Mouse (Mus musculus): ENCODE data around the gene Gm12800. TPM values are rescaled to one million over a fixed set of nuclear protein-coding genes. Genes with fewer than 3 reads are reported as not detected.
"Not testable (repeated sequence)": the region's sequence is repeated elsewhere in the genome, so short reads cannot be mapped to it uniquely, and the experiment has no call there.

Gm12800 gene
- not detected in 2 replicates for polyA plus RNA-seq (2016; fragmentation: Nextera tagmentation; extraction: Ambion mirVana)

DNA sequence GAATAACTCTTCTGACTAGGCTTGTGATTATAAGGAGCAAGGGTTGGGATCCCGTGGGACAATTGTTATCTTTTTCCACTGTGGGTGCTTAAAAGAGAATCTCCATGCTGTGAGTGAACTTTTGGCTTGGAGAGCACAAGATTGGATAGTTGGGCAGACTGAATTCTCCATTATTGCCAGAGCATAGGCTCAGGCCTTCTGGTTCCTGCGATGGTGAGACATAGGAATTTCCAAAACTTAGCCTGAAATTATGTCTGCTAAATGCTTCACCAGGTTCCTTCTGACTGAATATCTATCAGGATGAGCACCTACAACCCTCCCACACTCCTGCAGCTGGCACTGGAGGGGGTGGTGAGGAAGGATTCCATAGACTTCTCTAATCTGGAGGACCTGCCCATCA lies at the start of gene Gm12800:
TSS of gene Gm12800 (plus strand) at position 301 of the 400 bp plus-strand sequence.
- H3K4me1 ChIP-seq; H3K4me3 ChIP-seq; H3K27ac ChIP-seq; H3K9ac ChIP-seq; H3K36me3 ChIP-seq; H3K4me2 ChIP-seq; H3K9me3 ChIP-seq (replicated peaks); ATAC-seq; H3K27me3 ChIP-seq (replicated peaks): not testable (repeated sequence)
- 56% methylated on average over 2 of the region's 2 CpGs for WGBS (ENCODE audit: insufficient replicate concordance)

DNA sequence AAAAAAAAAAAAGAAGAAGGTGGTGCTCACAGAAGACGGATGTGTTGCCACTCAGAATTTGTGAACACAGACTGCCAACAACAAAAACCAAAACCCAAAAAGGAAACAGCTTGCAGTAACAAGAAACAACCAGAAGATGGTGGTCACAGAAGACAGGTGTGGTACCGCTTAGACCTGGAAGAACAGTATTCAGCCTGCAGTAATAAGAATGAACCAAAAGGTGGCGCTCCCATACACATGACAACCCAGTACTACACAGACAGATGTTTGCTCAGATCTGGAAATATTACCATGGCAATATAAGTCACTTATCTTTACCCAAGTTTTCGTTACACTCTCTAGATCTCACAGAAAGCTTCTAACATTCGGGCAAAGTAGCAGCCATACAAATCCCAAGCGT lies 48.0 kb upstream of the Gm12800 start:
- Histone ChIP-seq H3K36me3 (no peaks in the 10 kb centered on the region), H3K4me2 (no peak overlapping the region), H3K9me3 (replicated peaks) (0 out of 2 replicates have a peak, but pooled peaks cover 3% of the 10 kb centered on the region), H3K9ac (no peak overlapping the region), H3K4me3 (no peak overlapping the region), H3K27ac (no peak overlapping the region), H3K4me1 (no peaks in the 10 kb centered on the region), H3K27me3 (replicated peaks) (no peaks in the 10 kb centered on the region)
- WGBS (ENCODE audit: insufficient replicate concordance), result 36% methylated on average over 6 of the region's 6 CpGs
- no peak for ATAC-seq

DNA sequence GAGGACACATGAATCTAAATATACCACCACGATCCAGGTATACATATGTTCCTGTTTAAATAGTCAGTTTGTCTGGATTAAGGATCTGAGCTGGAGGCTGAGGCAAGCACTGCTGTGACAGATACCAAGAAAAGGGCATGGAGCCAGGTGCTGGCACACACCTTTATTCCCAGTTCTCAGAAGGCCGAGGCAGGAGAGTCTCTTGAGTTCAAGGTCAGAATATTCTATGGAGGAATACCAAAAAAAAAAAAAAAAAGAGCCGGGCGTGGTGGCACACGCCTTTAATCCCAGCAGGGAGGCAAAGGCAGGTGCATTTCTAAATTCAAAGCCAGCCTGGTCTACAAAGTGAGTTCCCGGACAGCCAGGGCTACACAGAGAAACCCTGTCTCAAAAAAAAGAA lies 46.6 kb upstream of the Gm12800 start:
- H3K27ac ChIP-seq, result no peak overlapping the region
- no peak overlapping the region for H3K4me2 ChIP-seq
- H3K9me3 ChIP-seq (replicated peaks), result 0 out of 2 replicates have a peak, but pooled peaks cover 3% of the 10 kb centered on the region
- no peaks in the 10 kb centered on the region for H3K36me3 ChIP-seq
- no peak overlapping the region for H3K9ac ChIP-seq
- 66% methylated on average over 6 of the region's 6 CpGs for WGBS (ENCODE audit: insufficient replicate concordance)
- no peaks in the 10 kb centered on the region for H3K27me3 ChIP-seq (replicated peaks)
- no peaks in the 10 kb centered on the region for H3K4me1 ChIP-seq
- H3K4me3 ChIP-seq, result no peak overlapping the region
- ATAC-seq, result no peak

DNA sequence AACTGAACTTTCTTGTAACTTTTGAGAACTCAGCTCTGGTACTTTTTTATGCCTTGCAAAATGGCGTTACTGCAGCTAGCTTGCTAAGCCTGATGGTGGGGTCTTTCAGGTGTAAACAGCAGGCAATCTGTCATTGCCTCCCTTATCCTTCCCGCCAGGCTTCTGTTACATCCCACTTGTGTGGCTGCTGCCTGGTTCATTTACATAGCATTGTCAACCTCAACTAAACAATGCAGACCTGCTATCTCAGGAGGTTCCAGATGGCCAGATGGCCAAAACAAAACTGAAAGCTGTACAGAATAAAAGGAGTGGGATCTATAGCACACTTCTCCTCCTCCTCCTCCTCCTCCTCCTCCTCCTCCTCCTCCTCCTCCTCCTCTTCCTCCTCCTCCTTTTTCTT lies 36.9 kb upstream of the Gm12800 start:
- not testable (repeated sequence) for H3K36me3 ChIP-seq; H3K27me3 ChIP-seq (replicated peaks); H3K4me1 ChIP-seq; H3K9me3 ChIP-seq (replicated peaks); H3K27ac ChIP-seq; H3K4me2 ChIP-seq; H3K4me3 ChIP-seq; ATAC-seq; H3K9ac ChIP-seq
- WGBS (ENCODE audit: insufficient replicate concordance), result 47% methylated on average over 2 of the region's 2 CpGs

DNA sequence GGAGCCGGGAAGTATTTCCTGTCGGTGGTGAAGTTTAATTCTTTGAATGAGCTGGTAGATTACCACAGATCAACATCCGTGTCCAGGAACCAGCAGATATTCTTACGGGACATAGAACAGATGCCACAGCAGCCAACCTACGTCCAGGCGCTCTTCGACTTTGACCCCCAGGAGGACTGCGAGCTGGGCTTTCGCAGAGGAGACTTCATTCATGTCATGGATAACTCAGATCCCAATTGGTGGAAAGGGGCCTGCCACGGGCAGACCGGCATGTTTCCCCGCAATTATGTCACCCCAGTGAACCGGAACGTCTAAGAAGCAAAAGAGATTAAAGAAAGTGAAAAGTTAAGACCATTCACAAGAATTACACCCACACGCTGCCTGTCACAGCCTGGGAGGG lies 33.2 kb upstream of the Gm12800 start:
- not testable (repeated sequence) for H3K27me3 ChIP-seq (replicated peaks); H3K4me3 ChIP-seq; H3K4me1 ChIP-seq; ATAC-seq; H3K4me2 ChIP-seq; H3K36me3 ChIP-seq; H3K9me3 ChIP-seq (replicated peaks); H3K9ac ChIP-seq; H3K27ac ChIP-seq
- 81% methylated on average over 15 of the region's 15 CpGs for WGBS (ENCODE audit: insufficient replicate concordance)

DNA sequence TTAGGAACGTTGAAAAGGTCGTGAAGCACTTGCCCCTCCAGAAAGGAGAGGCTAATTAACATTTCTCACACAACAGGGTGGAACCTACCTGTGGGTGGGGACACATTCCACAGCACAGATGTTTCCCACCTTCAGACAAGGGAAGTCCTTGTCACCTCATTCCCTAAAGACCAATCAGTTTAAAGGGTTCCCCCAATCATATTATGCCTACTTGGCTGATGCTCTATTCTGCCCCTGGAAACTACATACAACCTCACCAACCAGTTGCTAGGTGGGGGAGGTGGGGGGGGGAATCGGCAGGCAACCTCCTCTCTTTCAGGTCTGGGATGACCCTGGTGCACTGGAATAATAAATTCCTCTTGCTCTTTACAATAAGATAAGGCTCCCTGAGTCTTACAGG lies 25.3 kb upstream of the Gm12800 start:
- Histone ChIP-seq H3K27ac (no peak overlapping the region), H3K36me3 (no peaks in the 10 kb centered on the region), H3K27me3 (replicated peaks) (no peaks in the 10 kb centered on the region), H3K4me3 (no peak overlapping the region), H3K4me2 (no peak overlapping the region), H3K4me1 (no peaks in the 10 kb centered on the region), H3K9ac (no peak overlapping the region), H3K9me3 (replicated peaks) (no peaks in the 10 kb centered on the region)
- ATAC-seq, result no peak
- 19% methylated on average over 3 of the region's 3 CpGs for WGBS (ENCODE audit: insufficient replicate concordance)

DNA sequence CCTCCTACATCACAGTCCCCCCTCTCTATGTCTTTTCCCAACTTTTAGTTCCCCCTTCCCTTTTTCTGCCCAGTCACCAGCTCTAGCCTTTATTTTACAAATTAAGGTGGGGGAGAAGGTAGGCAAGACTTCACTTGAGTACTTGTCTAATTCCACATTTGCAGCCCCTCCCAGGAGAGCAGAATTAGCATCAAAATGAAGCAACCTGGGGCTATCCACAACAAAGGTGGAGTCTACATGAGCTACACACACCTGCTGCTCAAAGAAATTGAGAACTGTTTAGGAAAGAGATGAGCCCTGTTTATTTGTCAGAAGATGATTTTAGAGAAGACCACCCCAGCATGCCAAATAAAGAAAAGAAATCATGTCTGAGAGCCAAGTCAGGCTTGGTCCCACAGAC lies 19.5 kb upstream of the Gm12800 start:
- H3K4me3 ChIP-seq, result no peak overlapping the region
- no peaks in the 10 kb centered on the region for H3K36me3 ChIP-seq
- H3K27me3 ChIP-seq (replicated peaks), result no peaks in the 10 kb centered on the region
- no peak overlapping the region for H3K4me2 ChIP-seq
- ATAC-seq, result no peak
- no peak overlapping the region for H3K27ac ChIP-seq
- H3K9ac ChIP-seq, result no peak overlapping the region
- no peaks in the 10 kb centered on the region for H3K9me3 ChIP-seq (replicated peaks)
- no peaks in the 10 kb centered on the region for H3K4me1 ChIP-seq

DNA sequence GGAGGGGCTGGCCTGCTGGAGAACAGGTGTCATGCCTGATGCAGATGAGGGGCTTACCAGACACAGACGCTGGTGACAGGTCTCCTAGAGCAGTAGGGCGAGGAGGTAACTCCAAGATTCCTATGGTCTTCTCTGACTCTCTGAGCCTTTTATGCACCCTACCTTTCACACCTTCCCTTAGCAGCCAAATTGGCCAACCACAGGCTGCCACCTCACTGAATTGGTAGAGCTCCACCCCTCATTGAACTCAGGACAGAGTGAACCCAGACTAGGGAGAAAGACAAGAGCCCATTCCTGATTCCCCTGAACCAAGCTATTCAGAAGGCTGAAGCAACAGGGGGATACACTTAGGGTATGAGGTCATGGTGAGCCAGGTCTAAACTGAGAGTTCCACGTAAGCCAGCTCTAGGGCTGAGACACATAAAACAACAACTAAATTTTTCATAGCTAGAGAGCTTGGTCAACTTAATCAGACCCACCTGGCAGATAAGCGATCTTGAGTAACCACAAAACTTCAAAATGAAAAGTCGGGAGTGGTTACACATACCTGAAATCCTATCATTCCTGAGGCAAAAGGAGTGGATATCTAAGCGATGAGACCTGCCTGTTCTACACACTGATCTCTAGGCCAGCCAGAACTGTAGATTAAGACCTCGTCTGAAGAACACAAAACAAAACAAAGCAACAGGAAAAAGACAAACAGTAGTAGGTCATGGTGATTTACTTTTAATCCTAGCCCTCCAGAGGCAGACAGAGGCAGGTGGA lies 15.1 kb upstream of the Gm12800 start, which contains the start of gene C130073F10Rik:
TSS of gene C130073F10Rik (minus strand) at position 134 of the 765 bp plus-strand sequence.
- H3K4me3 ChIP-seq, result no peak within 1 kb of the TSS
- H3K4me1 ChIP-seq, result no peaks in the 10 kb centered on the region
- no peaks in the 10 kb centered on the region for H3K9me3 ChIP-seq (replicated peaks)
- ATAC-seq, result no peak
- 62% methylated on average over 7 of the region's 7 CpGs for WGBS (ENCODE audit: insufficient replicate concordance)
- H3K9ac ChIP-seq, result no peak within 1 kb of the TSS
- H3K27me3 ChIP-seq (replicated peaks), result no peaks in the 10 kb centered on the region
- no peaks in the 10 kb centered on the region for H3K36me3 ChIP-seq
- no peak within 1 kb of the TSS for H3K4me2 ChIP-seq
- H3K27ac ChIP-seq, result no peak within 1 kb of the TSS

DNA sequence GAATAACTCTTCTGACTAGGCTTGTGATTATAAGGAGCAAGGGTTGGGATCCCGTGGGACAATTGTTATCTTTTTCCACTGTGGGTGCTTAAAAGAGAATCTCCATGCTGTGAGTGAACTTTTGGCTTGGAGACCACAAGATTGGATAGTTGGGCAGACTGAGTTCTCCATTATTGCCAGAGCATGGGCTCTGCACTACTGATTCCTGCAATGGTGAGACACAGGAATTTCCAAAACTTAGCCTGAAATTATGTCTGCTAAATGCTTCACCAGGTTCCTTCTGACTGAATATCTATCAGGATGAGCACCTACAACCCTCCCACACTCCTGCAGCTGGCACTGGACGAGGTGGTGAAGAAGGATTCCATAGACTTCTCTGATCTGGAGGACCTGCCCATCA lies 31.2 kb downstream of the Gm12800 start, which contains the start of gene Gm12794:
TSS of gene Gm12794 (plus strand) at position 301 of the 400 bp plus-strand sequence.
- ATAC-seq; H3K27me3 ChIP-seq (replicated peaks); H3K9me3 ChIP-seq (replicated peaks); H3K4me3 ChIP-seq; H3K9ac ChIP-seq; H3K4me2 ChIP-seq; H3K36me3 ChIP-seq; H3K27ac ChIP-seq; H3K4me1 ChIP-seq: not testable (repeated sequence)
- 48% methylated on average over 2 of the region's 2 CpGs for WGBS (ENCODE audit: insufficient replicate concordance)

Other genes starting within 250 kb of the Gm12800 start
- 0.61 and 0.69 TPM in 2 replicates for gene Lepr, start 191.7 kb upstream of the Gm12800 start, polyA plus RNA-seq (2016; fragmentation: Nextera tagmentation; extraction: Ambion mirVana)
- not detected in 2 replicates for gene B020004J07Rik, start 65.1 kb upstream of the Gm12800 start, polyA plus RNA-seq (2016; fragmentation: Nextera tagmentation; extraction: Ambion mirVana)
- not detected in 2 replicates for gene C130073F10Rik, start 15.3 kb upstream of the Gm12800 start, polyA plus RNA-seq (2016; fragmentation: Nextera tagmentation; extraction: Ambion mirVana)
- gene Gm12794, start 31.3 kb downstream of the Gm12800 start, polyA plus RNA-seq (2016; fragmentation: Nextera tagmentation; extraction: Ambion mirVana), result not detected in 2 replicates
- not detected in 2 replicates for gene Gm12790, start 71.9 kb downstream of the Gm12800 start, polyA plus RNA-seq (2016; fragmentation: Nextera tagmentation; extraction: Ambion mirVana)
- not detected in 2 replicates for gene Gm12789, start 77.5 kb downstream of the Gm12800 start, polyA plus RNA-seq (2016; fragmentation: Nextera tagmentation; extraction: Ambion mirVana)
- gene Pde4b, start 178.4 kb downstream of the Gm12800 start, polyA plus RNA-seq (2016; fragmentation: Nextera tagmentation; extraction: Ambion mirVana), result 4.2 TPM in 2 replicates